Comparison of ENCODE assay signal across 13 mouse cellular contexts in genomic region chr2:93319598-93319997, GRCm38 (mm10). TPM values are rescaled to one million over a fixed set of nuclear protein-coding genes. Genes with fewer than 3 reads are reported as not detected.
A peak's percentile ranks its signal among the peaks of the same experiment; 100 is the strongest.
DNase-seq lines count a peak whose midpoint lies in the region; ATAC-seq and TF ChIP-seq lines count a peak whose summit lies in the region.
"Had no signal": no experiment of that assay in that cellular context is flagged by ENCODE, and none has a peak within 500 bp of the region (broad histone marks: within the 10 kb centered on the region; RNA-seq: fewer than 3 reads in every experiment).

No protein-coding gene starts in this region.

- no peak for TF ChIP-seq CTCF in kidney, adult 2 months (conservative IDR thresholded peaks at IDR 0.05; ENCODE audit: insufficient read depth, insufficient read length, low read depth, low read length)
- no peak for TF ChIP-seq CTCF in liver, postnatal 0 days (IDR thresholded peaks at IDR 0.05; ENCODE audit: low read depth)

- H3K4me1 ChIP-seq in forebrain, embryonic 10.5 days = peaks cover 79% of the 10 kb centered on the region
- peaks cover 7% of the 10 kb centered on the region; the same call in 1 of the 2 replicates for H3K4me1 ChIP-seq in forebrain, embryonic 11.5 days (replicated peaks; ENCODE audit: control insufficient read depth, insufficient read depth, low read length)
- H3K4me1 ChIP-seq in kidney, adult 2 months (ENCODE audit: control insufficient read depth, insufficient read depth, low read length) = no peaks in the 10 kb centered on the region
- H3K4me1 ChIP-seq in limb, embryonic 15.5 days = peaks cover 54% of the 10 kb centered on the region
- no peaks in the 10 kb centered on the region for H3K4me1 ChIP-seq in liver, postnatal 0 days (ENCODE audit: insufficient read depth)
- H3K4me1 ChIP-seq: liver, embryonic 15.5 days had no signal

- H3K36me3 ChIP-seq in forebrain, embryonic 10.5 days (replicated peaks) = peaks cover 38% of the 10 kb centered on the region
- no peaks in the 10 kb centered on the region; the same call in 1 of the 2 replicates for H3K36me3 ChIP-seq in forebrain, embryonic 11.5 days (ENCODE audit: control insufficient read depth, insufficient read depth, low read length)
- no peaks in the 10 kb centered on the region for H3K36me3 ChIP-seq in kidney, adult 2 months (ENCODE audit: control insufficient read depth, insufficient read depth, low read length)
- no peaks in the 10 kb centered on the region; the same call in 1 of the 2 replicates for H3K36me3 ChIP-seq in limb, embryonic 15.5 days
- no peaks in the 10 kb centered on the region for H3K36me3 ChIP-seq in liver, postnatal 0 days (replicated peaks; ENCODE audit: insufficient read depth, low read length)
- H3K36me3 ChIP-seq: liver, embryonic 15.5 days had no signal

- no peak overlapping the region for H3K9ac ChIP-seq in forebrain, embryonic 11.5 days (ENCODE audit: low read length)
- no peak overlapping the region for H3K9ac ChIP-seq in limb, embryonic 15.5 days
- H3K9ac ChIP-seq in liver, postnatal 0 days (replicated peaks) = no peak overlapping the region
- H3K9ac ChIP-seq: liver, embryonic 15.5 days had no signal

- no peak for TF ChIP-seq EP300 in liver, postnatal 0 days (IDR thresholded peaks at IDR 0.05; ENCODE audit: low read depth)

- DNase-seq in forebrain, embryonic 10.5 days (ENCODE audit: extremely low spot score, low spot score) = no peak
- DNase-seq in forebrain, embryonic 11.5 days (ENCODE audit: low spot score) = no peak
- peak; percentile 24 for DNase-seq in kidney, adult 2 months
- DNase-seq in kidney, postnatal 10 days = no peak
- peak; percentile 44 for DNase-seq in adrenal gland, postnatal 25 days
- DNase-seq in liver, postnatal 0 days = no peak
- DNase-seq in cerebellum, adult 9-11 months = no peak
- DNase-seq: cerebellum, adult 11 months; heart, postnatal 14 days; right cerebral cortex, postnatal 14 days had no signal

- H3K27ac ChIP-seq in forebrain, embryonic 10.5 days = peak overlapping the region; percentile 63
- H3K27ac ChIP-seq in forebrain, embryonic 11.5 days (ENCODE audit: low read depth, low read length) = no peak overlapping the region
- H3K27ac ChIP-seq in kidney, adult 2 months (ENCODE audit: insufficient read depth, low read depth, low read length) = no peak overlapping the region
- peak overlapping the region; percentile 67 for H3K27ac ChIP-seq in limb, embryonic 15.5 days
- no peak overlapping the region for H3K27ac ChIP-seq in liver, postnatal 0 days (ENCODE audit: low read depth)
- H3K27ac ChIP-seq: liver, embryonic 15.5 days had no signal

- H3K4me3 ChIP-seq in forebrain, embryonic 10.5 days = no peak overlapping the region
- H3K4me3 ChIP-seq in forebrain, embryonic 11.5 days (ENCODE audit: low read depth, low read length) = no peak overlapping the region
- no peak overlapping the region for H3K4me3 ChIP-seq in kidney, adult 2 months (ENCODE audit: insufficient read depth, low read depth, low read length)
- no peak overlapping the region for H3K4me3 ChIP-seq in limb, embryonic 15.5 days
- no peak overlapping the region for H3K4me3 ChIP-seq in liver, postnatal 0 days (ENCODE audit: low read depth, low read length)
- H3K4me3 ChIP-seq: liver, embryonic 15.5 days had no signal

- no peaks in the 10 kb centered on the region for H3K27me3 ChIP-seq in forebrain, embryonic 10.5 days (ENCODE audit: poor library complexity, severe bottlenecking)
- no peaks in the 10 kb centered on the region for H3K27me3 ChIP-seq in forebrain, embryonic 11.5 days (ENCODE audit: control insufficient read depth, insufficient read depth, low read length)
- no peaks in the 10 kb centered on the region for H3K27me3 ChIP-seq in kidney, adult 2 months (replicated peaks; ENCODE audit: control insufficient read depth, insufficient read depth, low read length)
- 0 out of 2 replicates have a peak, but pooled peaks cover 10% of the 10 kb centered on the region for H3K27me3 ChIP-seq in limb, embryonic 15.5 days
- no peaks in the 10 kb centered on the region for H3K27me3 ChIP-seq in liver, postnatal 0 days (ENCODE audit: insufficient read depth, low read length)
- H3K27me3 ChIP-seq: liver, embryonic 15.5 days had no signal

- H3K9me3 ChIP-seq in forebrain, embryonic 10.5 days = no peaks in the 10 kb centered on the region; the same call in 1 of the 2 replicates
- no peaks in the 10 kb centered on the region for H3K9me3 ChIP-seq in forebrain, embryonic 11.5 days (ENCODE audit: control insufficient read depth, low read length)
- no peaks in the 10 kb centered on the region for H3K9me3 ChIP-seq in limb, embryonic 15.5 days
- no peaks in the 10 kb centered on the region for H3K9me3 ChIP-seq in liver, postnatal 0 days (ENCODE audit: low read length)
- H3K9me3 ChIP-seq: liver, embryonic 15.5 days had no signal

- TF ChIP-seq POLR2A in kidney, adult 2 months (IDR thresholded peaks at IDR 0.05; ENCODE audit: low read depth, low read length) = no peak

- ATAC-seq in forebrain, embryonic 11.5 days (replicated peaks; ENCODE audit: low FRiP score) = no peak
- ATAC-seq in limb, embryonic 15.5 days (ENCODE audit: insufficient number of reproducible peaks, low FRiP score, low TSS enrichment, low read depth) = no peak
- no peak for ATAC-seq in liver, postnatal 0 days
- ATAC-seq: activated CD4-positive, CD25-positive, alpha-beta regulatory T cell, adult 4 months had no signal

- no peak overlapping the region for H3K4me2 ChIP-seq in forebrain, embryonic 11.5 days (ENCODE audit: low read depth, low read length, severe bottlenecking)
- H3K4me2 ChIP-seq in limb, embryonic 15.5 days = no peak overlapping the region
- no peak overlapping the region for H3K4me2 ChIP-seq in liver, postnatal 0 days (ENCODE audit: low read depth, low read length)
- H3K4me2 ChIP-seq: liver, embryonic 15.5 days had no signal

- 67% methylated on average over 7 of the region's 7 CpGs for WGBS in forebrain, embryonic 10.5 days
- WGBS in forebrain, embryonic 11.5 days = 59% methylated on average over 7 of the region's 7 CpGs
- 61% methylated on average over 7 of the region's 7 CpGs for WGBS in kidney, adult 2 months
- 40% methylated on average over 7 of the region's 7 CpGs for WGBS in limb, embryonic 15.5 days
- WGBS in liver, postnatal 0 days (ENCODE audit: insufficient replicate concordance) = 62% methylated on average over 7 of the region's 7 CpGs

RNA-seq across cellular contexts. Expression of gene Tspan18, which starts 14.7 kb away (rescaled TPM):
- polyA plus RNA-seq in forebrain, embryonic 10.5 days (2016; fragmentation: Nextera tagmentation; extraction: Ambion mirVana) = 30.1 and 31.4 TPM in 2 replicates
- polyA plus RNA-seq in forebrain, embryonic 11.5 days (2014; fragmentation: Nextera tagmentation; extraction: Ambion mirVana) = 54.1 and 56.4 TPM in 2 replicates
- 18.9 and 20.9 TPM in 2 replicates for polyA plus RNA-seq in kidney, adult 2 months (2012; rRNA removed)
- total RNA-seq in adrenal gland, postnatal 25 days (2021) = 55.1 TPM in 2 replicates
- polyA plus RNA-seq in limb, embryonic 15.5 days (2015; fragmentation: Nextera tagmentation; extraction: Ambion mirVana) = 18.8 and 24.0 TPM in 2 replicates
- 2.6 and 2.8 TPM in 2 replicates for polyA plus RNA-seq in liver, postnatal 0 days (2015; fragmentation: Nextera tagmentation; extraction: Ambion mirVana)

Comparison
In these comparisons a context has a peak if more than half of its experiments do, and no peak if none do; other contexts are left out.
1. DNase-seq: peak in kidney, adult 2 months (single experiment) and adrenal gland, postnatal 25 days (single experiment); none in forebrain, embryonic 10.5 days (single experiment), forebrain, embryonic 11.5 days (single experiment), kidney, postnatal 10 days (single experiment), liver, postnatal 0 days (single experiment) and cerebellum, adult 9-11 months (single experiment).
2. H3K27ac ChIP-seq: peak in forebrain, embryonic 10.5 days (single experiment) and limb, embryonic 15.5 days (single experiment); none in forebrain, embryonic 11.5 days (single experiment), kidney, adult 2 months (single experiment) and liver, postnatal 0 days (single experiment).